Mouse (Mus musculus) MEL (cell line): ENCODE data around the gene Plxna4. TPM values are rescaled to one million over a fixed set of nuclear protein-coding genes. Genes with fewer than 3 reads are reported as not detected.

ENCODE experiments used
- DNase-seq: peaks from one replicate; pipeline ENCODE4 v3.0.0; 2011; ENCODE audit warnings: low read depth, low spot score
- H3K27ac ChIP-seq: 2 replicates; pipeline ENCODE4 v1.5.1; 2012; ENCODE audit warnings: low read depth, mild to moderate bottlenecking, control low read depth, low read length, moderate library complexity; ENCODE audit not compliant: control insufficient read depth
- H3K27me3 ChIP-seq, 2 experiments: fragments of 150-350 bp in 1 of 2; sonication (generic) in 1 of 2; 2 replicates each; pipeline ENCODE4 v1.6.1; 2012; ENCODE audit warnings: low read length in 2 of 2, mild to moderate bottlenecking in 2 of 2, improper control_type of control experiment in 1 of 2, moderate library complexity in 1 of 2; ENCODE audit not compliant: insufficient read depth in 2 of 2, control insufficient read depth in 1 of 2
- H3K36me3 ChIP-seq, 2 experiments: 2 replicates each; pipeline ENCODE4 v1.6.1; 2012 to 2014; ENCODE audit warnings: low read length in 2 of 2, improper control_type of control experiment in 1 of 2, inconsistent platforms in 1 of 2, mild to moderate bottlenecking in 1 of 2; ENCODE audit not compliant: insufficient read depth in 2 of 2, control insufficient read depth in 1 of 2
- H3K4me1 ChIP-seq, 2 experiments: fragments of 150-350 bp in 1 of 2; sonication (generic) in 1 of 2; 2 replicates each; pipeline ENCODE4 v1.6.1; 2012; ENCODE audit warnings: low read length in 2 of 2, improper control_type of control experiment in 1 of 2, mild to moderate bottlenecking in 1 of 2; ENCODE audit not compliant: insufficient read depth in 2 of 2, control insufficient read depth in 1 of 2
- H3K4me3 ChIP-seq, 2 experiments: fragments of 150-350 bp in 1 of 2; sonication (generic) in 1 of 2; 2 replicates each; pipeline ENCODE4 v1.5.1; 2012; ENCODE audit warnings: low read depth in 2 of 2, low read length in 2 of 2, mild to moderate bottlenecking in 2 of 2, moderate library complexity in 2 of 2, control low read depth in 1 of 2, improper control_type of control experiment in 1 of 2; ENCODE audit not compliant: control insufficient read depth in 1 of 2, insufficient read depth in 1 of 2
- H3K79me2 ChIP-seq: 2 replicates; pipeline ENCODE4 v1.6.1; 2012; ENCODE audit warnings: mild to moderate bottlenecking, low read length, moderate library complexity; ENCODE audit not compliant: control insufficient read depth, poor library complexity, insufficient read depth
- H3K9ac ChIP-seq: 2 replicates; pipeline ENCODE4 v1.6.1; 2012; ENCODE audit warnings: low read depth, mild to moderate bottlenecking, control low read depth, low read length, moderate library complexity; ENCODE audit not compliant: control insufficient read depth, poor library complexity, severe bottlenecking
- H3K9me3 ChIP-seq: fragments of 150-350 bp; sonication (generic); replicated peaks from 2 replicates; pipeline ENCODE4 v1.6.1; 2012; ENCODE audit warnings: mild to moderate bottlenecking, low read length, improper control_type of control experiment, moderate library complexity; ENCODE audit not compliant: insufficient read depth
- CTCF ChIP-seq, 3 experiments: IDR thresholded peaks in 2 of 3; conservative IDR thresholded peaks in 1 of 3; 2 replicates each; pipeline ENCODE4 v1.5.1; 2011 to 2012; ENCODE audit warnings: low read length in 3 of 3, low read depth in 2 of 3, mild to moderate bottlenecking in 2 of 3, improper control_type of control experiment in 1 of 3, inconsistent platforms in 1 of 3, mixed read lengths in 1 of 3, moderate library complexity in 1 of 3; ENCODE audit not compliant: control insufficient read depth in 1 of 3, insufficient read depth in 1 of 3, poor library complexity in 1 of 3, severe bottlenecking in 1 of 3
- ELF1 ChIP-seq: IDR thresholded peaks from 2 replicates; pipeline ENCODE4 v1.6.1; 2014; ENCODE audit warnings: low read depth, mild to moderate bottlenecking, inconsistent platforms, low read length, improper control_type of control experiment, moderate library complexity
- EP300 ChIP-seq, 2 experiments: IDR thresholded peaks; 2 replicates each; pipeline ENCODE4 v1.6.1; 2011; ENCODE audit warnings: improper control_type of control experiment in 2 of 2, low read length in 2 of 2, low read depth in 1 of 2, mild to moderate bottlenecking in 1 of 2
- GABPA ChIP-seq: IDR thresholded peaks from 2 replicates; pipeline ENCODE4 v1.6.1; 2012; ENCODE audit warnings: low read depth, mild to moderate bottlenecking, inconsistent platforms, low read length, improper control_type of control experiment, moderate library complexity
- JUND ChIP-seq: IDR thresholded peaks from 2 replicates; pipeline ENCODE4 v1.6.1; 2011; ENCODE audit warnings: low read depth, mild to moderate bottlenecking, improper control_type of control experiment, low read length
- MAX ChIP-seq: IDR thresholded peaks from 2 replicates; pipeline ENCODE4 v1.6.1; 2011; ENCODE audit warnings: low read length, improper control_type of control experiment
- MAZ ChIP-seq: IDR thresholded peaks from 2 replicates; pipeline ENCODE4 v1.6.1; 2012; ENCODE audit warnings: low read depth, mild to moderate bottlenecking, inconsistent platforms, low read length, improper control_type of control experiment
- MYB ChIP-seq: IDR thresholded peaks from 2 replicates; pipeline ENCODE4 v1.6.1; 2011; ENCODE audit warnings: mild to moderate bottlenecking, low read depth, low read length, improper control_type of control experiment
- NRF1 ChIP-seq: IDR thresholded peaks from 2 replicates; pipeline ENCODE4 v1.6.1; 2014; ENCODE audit warnings: low read depth, mild to moderate bottlenecking, inconsistent platforms, low read length, improper control_type of control experiment, moderate library complexity; ENCODE audit not compliant: poor library complexity, insufficient read depth, severe bottlenecking
- POLR2AphosphoS5 ChIP-seq: IDR thresholded peaks from 2 replicates; pipeline ENCODE4 v1.6.1; 2012; ENCODE audit warnings: low read depth, borderline replicate concordance, mild to moderate bottlenecking, inconsistent platforms, low read length, moderate library complexity, mixed read lengths
- RCOR1 ChIP-seq: IDR thresholded peaks from 2 replicates; pipeline ENCODE4 v1.6.1; 2012; ENCODE audit warnings: low read depth, mild to moderate bottlenecking, inconsistent platforms, low read length, improper control_type of control experiment
- SIN3A ChIP-seq: IDR thresholded peaks from 2 replicates; pipeline ENCODE4 v1.6.1; 2012; ENCODE audit warnings: low read length, improper control_type of control experiment, inconsistent platforms
- SMC3 ChIP-seq: IDR thresholded peaks from 2 replicates; pipeline ENCODE4 v1.6.1; 2011; ENCODE audit warnings: low read depth, low read length, improper control_type of control experiment
- TBP ChIP-seq: IDR thresholded peaks from 2 replicates; pipeline ENCODE4 v1.8.0; 2011; ENCODE audit warnings: low read depth, low read length, improper control_type of control experiment
- UBTF ChIP-seq: IDR thresholded peaks from 2 replicates; pipeline ENCODE4 v1.6.1; 2012; ENCODE audit warnings: low read depth, mild to moderate bottlenecking, inconsistent platforms, low read length, improper control_type of control experiment, moderate library complexity, borderline replicate concordance; ENCODE audit not compliant: insufficient read depth
- ZC3H11A ChIP-seq: IDR thresholded peaks from 2 replicates; pipeline ENCODE4 v1.6.1; 2012; ENCODE audit warnings: low read depth, mild to moderate bottlenecking, inconsistent platforms, low read length, improper control_type of control experiment
- ZKSCAN1 ChIP-seq: IDR thresholded peaks from 2 replicates; pipeline ENCODE4 v1.6.1; 2012; ENCODE audit warnings: low read depth, mild to moderate bottlenecking, inconsistent platforms, low read length, improper control_type of control experiment, moderate library complexity
- ZMIZ1 ChIP-seq: IDR thresholded peaks from 2 replicates; pipeline ENCODE4 v1.6.1; 2012; ENCODE audit warnings: low read depth, mild to moderate bottlenecking, inconsistent platforms, low read length, improper control_type of control experiment, moderate library complexity
- polyA plus RNA-seq, 2 experiments: library from polyadenylated mRNA; stranded (reverse) in 1 of 2; unstranded in 1 of 2; fragments of >175 nt in 1 of 2; fragments of >200 nt in 1 of 2; gene quantifications; 2 replicates each; pipeline versions ENCODE4 v1.2.1 to v1.2.4; 2012; ENCODE audit warnings: low replicate concordance in 2 of 2, low read depth in 1 of 2; ENCODE audit not compliant: insufficient read length in 2 of 2, insufficient read depth in 1 of 2, missing spikeins in 1 of 2
- total RNA-seq: library from RNA; depleted of rRNA; stranded (reverse); fragments of 300-350 nt; gene quantifications from 2 replicates; pipeline ENCODE4 v1.2.3, GENCODE M21; 2012

The Plxna4 gene
- total and polyA plus RNA-seq, 3 experiments = 0.01 TPM; not detected in 2

GRCm38 (mm10) chr6:32208951-32209350 is 379.0 kb downstream of the Plxna4 start:
- Histone ChIP-seq H3K9me3 (no peaks in the 10 kb centered on the region), H3K4me3 (no peak overlapping the region)
- TF ChIP-seq MAX (no peak), POLR2AphosphoS5 (no peak), ZMIZ1 (no peak), ZKSCAN1 (no peak)
- TF ChIP-seq, all 39 proteins: peak for 0
- no peak for DNase-seq
- no peak overlapping the region for H3K9ac ChIP-seq
- no peaks in the 10 kb centered on the region for H3K36me3 ChIP-seq
- no peaks in the 10 kb centered on the region for H3K27me3 ChIP-seq
- no peak overlapping the region for H3K27ac ChIP-seq
- H3K79me2 ChIP-seq = no peaks in the 10 kb centered on the region
- H3K4me1 ChIP-seq = no peaks in the 10 kb centered on the region

- H3K27ac ChIP-seq = no peak overlapping the region
- no peak for DNase-seq
- H3K9ac ChIP-seq = no peak overlapping the region
- H3K79me2 ChIP-seq = no peaks in the 10 kb centered on the region
- no peaks in the 10 kb centered on the region for H3K36me3 ChIP-seq
- no peaks in the 10 kb centered on the region for H3K9me3 ChIP-seq
- no peaks in the 10 kb centered on the region for H3K4me1 ChIP-seq
- H3K4me3 ChIP-seq = no peak overlapping the region
- TF ChIP-seq CTCF (IDR thresholded peaks at IDR 0.05 in 2 of 3, conservative IDR thresholded peaks at IDR 0.05 in 1 of 3; ENCODE audit: control insufficient read depth in 1 of 3, insufficient read depth in 1 of 3, low read depth in 2 of 3, low read length in 3 of 3, poor library complexity in 1 of 3, severe bottlenecking in 1 of 3) = no peak
- no peak for TF ChIP-seq NRF1
- H3K27me3 ChIP-seq = no peaks in the 10 kb centered on the region
Observed at GRCm38 (mm10) chr6:32204253-32204652, 383.7 kb downstream of the Plxna4 start.

GRCm38 (mm10) chr6:32203389-32203788 is 384.6 kb downstream of the Plxna4 start:
- no peaks in the 10 kb centered on the region for H3K27me3 ChIP-seq
- H3K4me1 ChIP-seq = no peaks in the 10 kb centered on the region
- no peak for DNase-seq
- no peaks in the 10 kb centered on the region for H3K36me3 ChIP-seq
- no peak overlapping the region for H3K4me3 ChIP-seq
- H3K9ac ChIP-seq = no peak overlapping the region
- H3K27ac ChIP-seq = no peak overlapping the region
- H3K9me3 ChIP-seq = no peaks in the 10 kb centered on the region
- no peak for TF ChIP-seq ZC3H11A
- no peak for TF ChIP-seq JUND
- no peak for TF ChIP-seq MAZ
- no peak for TF ChIP-seq GABPA
- no peak for TF ChIP-seq CTCF (IDR thresholded peaks at IDR 0.05 in 2 of 3, conservative IDR thresholded peaks at IDR 0.05 in 1 of 3; ENCODE audit: control insufficient read depth in 1 of 3, insufficient read depth in 1 of 3, low read depth in 2 of 3, low read length in 3 of 3, poor library complexity in 1 of 3, severe bottlenecking in 1 of 3)
- TF ChIP-seq SMC3 = no peak
- TF ChIP-seq UBTF = no peak
- TF ChIP-seq RCOR1 = no peak
- TF ChIP-seq ZMIZ1 = no peak
- TF ChIP-seq SIN3A = no peak
- TF ChIP-seq EP300 (IDR thresholded peaks at IDR 0.05; ENCODE audit: low read depth in 1 of 2, low read length in 2 of 2) = no peak
- no peak for TF ChIP-seq MYB
- no peak for TF ChIP-seq TBP
- no peak for TF ChIP-seq ELF1
- TF ChIP-seq NRF1 = no peak
- H3K79me2 ChIP-seq = no peaks in the 10 kb centered on the region
